Mouse (Mus musculus): ENCODE measurements at regions not wholly inside any gene's neighbourhood (a gene's known extent, or its start where the extent isn't known, plus 50 kb on each side); places are given as distances from the start of the nearest gene placed in this dataset.

GRCm38 (mm10) chr2:169098591-169098990, 143.2 kb upstream of the Zfp64 start:
- no peak for TF ChIP-seq CTCF (IDR thresholded peaks at IDR 0.05; ENCODE audit: borderline replicate concordance, control insufficient read depth, extremely low read depth, insufficient read depth, low read length, poor library complexity)
- TF ChIP-seq POLR2A (IDR thresholded peaks at IDR 0.05; ENCODE audit: control insufficient read depth, extremely low read depth, insufficient read depth, low read length, poor library complexity) = no peak

Measured in thymus, adult 2 months (tissue).